Mouse (Mus musculus) liver, embryonic 14.5 days (tissue): ENCODE measurements at regions not wholly inside any gene's neighbourhood (a gene's known extent, or its start where the extent isn't known, plus 50 kb on each side); places are given as distances from the start of the nearest gene placed in this dataset.

Source experiments
- ATAC-seq: fragments of 200-750 bp; cut with Nextera tagmentation; 2 replicates; pipeline ENCODE4 v1.8.0; 2017; ENCODE audit warnings: moderate number of reproducible peaks, mild to moderate bottlenecking, moderate library complexity; ENCODE audit not compliant: insufficient read depth
- DNase-seq, 3 experiments: peaks; one replicate each; pipeline ENCODE4 v3.0.0-alpha.2; 2012 to 2013; ENCODE audit warnings: low read depth in 3 of 3, low spot score in 3 of 3
- H3K27ac ChIP-seq: fragments of 300-500 bp; sonication (generic); 2 replicates; pipeline ENCODE4 v1.5.1; 2014; ENCODE audit warnings: moderate library complexity, mild to moderate bottlenecking, control low read depth, inconsistent platforms
- H3K27me3 ChIP-seq: fragments of 300-500 bp; sonication (generic); 2 replicates; pipeline ENCODE4 v1.6.1; 2014; ENCODE audit warnings: mild to moderate bottlenecking, low read length, moderate library complexity; ENCODE audit not compliant: control insufficient read depth, insufficient read depth
- H3K36me3 ChIP-seq: fragments of 300-500 bp; sonication (generic); replicated peaks from 2 replicates; pipeline ENCODE4 v1.6.1; 2014; ENCODE audit warnings: low read depth; ENCODE audit not compliant: control insufficient read depth, insufficient read depth
- H3K4me1 ChIP-seq, 2 experiments: fragments of 200-500 bp in 1 of 2; fragments of 300-500 bp in 1 of 2; sonication (generic) in 1 of 2; replicated peaks; 2 replicates each; pipeline ENCODE4 v1.6.1; 2012 to 2014; ENCODE audit warnings: antibody characterized with exemption in 1 of 2, inconsistent platforms in 1 of 2, low read length in 1 of 2; ENCODE audit not compliant: control insufficient read depth in 2 of 2, insufficient read depth in 2 of 2
- H3K4me2 ChIP-seq: fragments of 300-500 bp; sonication (generic); 2 replicates; pipeline ENCODE4 v1.6.1; 2014; ENCODE audit warnings: low read depth, mild to moderate bottlenecking, control low read depth, moderate library complexity
- H3K4me3 ChIP-seq, 2 experiments: fragments of 200-500 bp in 1 of 2; fragments of 300-500 bp in 1 of 2; sonication (generic) in 1 of 2; 2 replicates each; pipeline ENCODE4 v1.5.1; 2012 to 2014; ENCODE audit warnings: low read depth in 2 of 2, low read length in 2 of 2, mild to moderate bottlenecking in 2 of 2, control low read depth in 1 of 2, inconsistent platforms in 1 of 2, moderate library complexity in 1 of 2; ENCODE audit not compliant: insufficient read depth in 1 of 2
- H3K9ac ChIP-seq: fragments of 300-500 bp; sonication (generic); replicated peaks from 2 replicates; pipeline ENCODE4 v1.6.1; 2014; ENCODE audit warnings: mild to moderate bottlenecking, control low read depth, moderate library complexity
- H3K9me3 ChIP-seq: fragments of 300-500 bp; sonication (generic); 2 replicates; pipeline ENCODE4 v1.6.1; 2016; ENCODE audit warnings: low read length, mixed read lengths; ENCODE audit not compliant: control insufficient read depth
- CTCF ChIP-seq: IDR thresholded peaks from 2 replicates; pipeline ENCODE4 v1.5.1; 2016; ENCODE audit warnings: antibody characterized with exemption, low read depth, control low read depth
- EP300 ChIP-seq: IDR thresholded peaks from 2 replicates; pipeline ENCODE4 v1.6.1; 2016; ENCODE audit warnings: antibody characterized with exemption, low read depth
- WGBS: fragments of 180-500 bp; shearing (Covaris S2); extraction: QIAGEN DNeasy Blood & Tissue Kit; methylation state at CpG from one replicate; pipeline ENCODE4 v1.1.7; 2014; ENCODE audit not compliant: insufficient replicate concordance; 5-methylcytosine and 5-hydroxymethylcytosine counted together

- Histone ChIP-seq H3K27me3 (no peaks in the 10 kb centered on the region), H3K9me3 (no peaks in the 10 kb centered on the region), H3K4me2 (no peak overlapping the region), H3K9ac (no peak overlapping the region), H3K36me3 (no peaks in the 10 kb centered on the region), H3K4me3 (no peak overlapping the region), H3K27ac (no peak overlapping the region), H3K4me1 (peaks cover 0 to 18% of the 10 kb centered on the region in 2 experiments; a peak in 3 of 4 replicates)
- DNase-seq (no peak), ATAC-seq (no peak)
- no peak for TF ChIP-seq CTCF
- TF ChIP-seq EP300 = no peak
- WGBS = 59% methylated on average over 4 of the region's 4 CpGs
These were observed 100.2 kb upstream of the Magi3 start for GRCm38 (mm10) chr3:104320404-104320803.

GRCm38 (mm10) chr3:104319377-104319776, 99.2 kb upstream of the Magi3 start:
- Histone ChIP-seq H3K27ac (no peak overlapping the region), H3K4me3 (no peak overlapping the region), H3K4me1 (peaks cover 0 to 18% of the 10 kb centered on the region in 2 experiments; a peak in 3 of 4 replicates), H3K4me2 (no peak overlapping the region), H3K9me3 (no peaks in the 10 kb centered on the region), H3K9ac (no peak overlapping the region), H3K27me3 (no peaks in the 10 kb centered on the region), H3K36me3 (no peaks in the 10 kb centered on the region)
- WGBS = 30% methylated on average over 6 of the region's 6 CpGs
- no peak for TF ChIP-seq CTCF
- TF ChIP-seq EP300 = no peak
- DNase-seq (no peak), ATAC-seq (no peak)

GRCm38 (mm10) chr3:104318911-104319310, 98.7 kb upstream of the Magi3 start:
- TF ChIP-seq CTCF (no peak), EP300 (no peak)
- no peaks in the 10 kb centered on the region for H3K9me3 ChIP-seq
- no peaks in the 10 kb centered on the region for H3K27me3 ChIP-seq
- H3K4me3 ChIP-seq = no peak overlapping the region
- H3K4me2 ChIP-seq = no peak overlapping the region
- H3K9ac ChIP-seq = no peak overlapping the region
- DNase-seq (no peak), ATAC-seq (no peak)
- peaks cover 0 to 18% of the 10 kb centered on the region in 2 experiments; a peak in 3 of 4 replicates for H3K4me1 ChIP-seq
- WGBS = 19% methylated on average over 8 of the region's 8 CpGs
- H3K36me3 ChIP-seq = no peaks in the 10 kb centered on the region
- H3K27ac ChIP-seq = no peak overlapping the region

GRCm38 (mm10) chr3:104317528-104317927, 97.4 kb upstream of the Magi3 start:
- Histone ChIP-seq H3K4me3 (no peak overlapping the region), H3K4me2 (no peak overlapping the region), H3K9me3 (no peaks in the 10 kb centered on the region), H3K27me3 (no peaks in the 10 kb centered on the region), H3K36me3 (no peaks in the 10 kb centered on the region), H3K27ac (no peak overlapping the region), H3K9ac (no peak overlapping the region), H3K4me1 (peaks cover 0 to 15% of the 10 kb centered on the region in 2 experiments; a peak in 3 of 4 replicates)
- DNase-seq (no peak), ATAC-seq (no peak)
- WGBS = 64% methylated on average over 4 of the region's 4 CpGs
- TF ChIP-seq CTCF (no peak), EP300 (no peak)

GRCm38 (mm10) chr3:104313063-104313462, 92.9 kb upstream of the Magi3 start:
- Histone ChIP-seq H3K27me3 (no peaks in the 10 kb centered on the region), H3K36me3 (no peaks in the 10 kb centered on the region), H3K27ac (no peak overlapping the region), H3K4me3 (no peak overlapping the region), H3K9me3 (no peaks in the 10 kb centered on the region), H3K9ac (no peak overlapping the region), H3K4me2 (no peak overlapping the region), H3K4me1 (peaks cover 0 to 6% of the 10 kb centered on the region in 2 experiments; a peak in 2 of 4 replicates)
- no peak for ATAC-seq
- TF ChIP-seq CTCF = no peak
- WGBS = 47% methylated on average over 4 of the region's 4 CpGs
- DNase-seq = no peak
